Mouse (Mus musculus): ENCODE measurements around the gene Sbno1.

DNA sequence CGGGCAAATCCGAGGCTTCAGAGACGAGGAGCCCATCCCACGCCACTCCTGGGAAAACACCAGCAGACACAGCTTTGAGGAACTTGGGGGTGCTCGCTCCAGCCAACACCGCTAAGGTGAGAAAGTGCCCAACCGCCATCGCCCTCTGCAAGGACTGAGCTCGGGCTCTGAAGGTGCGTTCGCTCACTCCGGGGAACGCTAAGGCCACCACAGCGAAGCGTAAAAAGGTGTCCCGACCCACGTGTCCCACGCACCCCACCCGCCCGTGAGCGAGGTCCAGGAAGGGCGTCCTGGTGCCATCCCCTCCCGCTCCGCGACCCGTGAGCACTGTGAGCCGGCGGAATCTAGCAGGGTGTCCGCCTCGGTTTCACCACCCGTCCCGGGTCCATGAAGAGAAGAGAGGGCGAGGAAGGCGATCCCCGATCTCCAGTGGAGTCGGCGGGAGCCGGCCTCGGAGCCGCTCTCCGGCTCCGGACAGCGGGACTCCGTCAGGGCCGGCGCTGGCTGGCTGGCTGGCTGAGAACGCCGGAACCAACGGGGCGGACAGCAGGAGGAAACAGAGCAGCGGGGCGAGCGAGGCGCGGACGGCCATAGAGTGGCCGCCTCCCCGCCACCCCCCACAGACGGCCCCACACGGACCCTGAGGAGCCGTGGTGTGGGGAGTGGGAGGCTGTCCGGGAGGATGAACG, 934 bp downstream of the Sbno1 start:
- TF ChIP-seq CTCF (IDR thresholded peaks at IDR 0.05 in 2 of 3, conservative IDR thresholded peaks at IDR 0.05 in 1 of 3; ENCODE audit: control insufficient read depth in 1 of 3, insufficient read depth in 1 of 3, low read depth in 2 of 3, low read length in 3 of 3, poor library complexity in 1 of 3, severe bottlenecking in 1 of 3) (no peak), EP300 (IDR thresholded peaks at IDR 0.05; ENCODE audit: low read depth in 1 of 2, low read length in 2 of 2) (no peak), POLR2AphosphoS5 (IDR thresholded peaks at IDR 0.05; ENCODE audit: borderline replicate concordance, low read depth, low read length) (no peak), MAZ (IDR thresholded peaks at IDR 0.05; ENCODE audit: low read depth, low read length) (no peak), SMC3 (IDR thresholded peaks at IDR 0.05; ENCODE audit: low read depth, low read length) (no peak), GABPA (IDR thresholded peaks at IDR 0.05; ENCODE audit: low read depth, low read length) (no peak)

Measured in MEL (cell line).